Mouse (Mus musculus): ENCODE data around the gene Idua. TPM values are rescaled to one million over a fixed set of nuclear protein-coding genes. Genes with fewer than 3 reads are reported as not detected.

The Idua gene
- total and polyA plus RNA-seq, 3 experiments, result 1.5 to 9.5 TPM; not detected in 1

DNA sequence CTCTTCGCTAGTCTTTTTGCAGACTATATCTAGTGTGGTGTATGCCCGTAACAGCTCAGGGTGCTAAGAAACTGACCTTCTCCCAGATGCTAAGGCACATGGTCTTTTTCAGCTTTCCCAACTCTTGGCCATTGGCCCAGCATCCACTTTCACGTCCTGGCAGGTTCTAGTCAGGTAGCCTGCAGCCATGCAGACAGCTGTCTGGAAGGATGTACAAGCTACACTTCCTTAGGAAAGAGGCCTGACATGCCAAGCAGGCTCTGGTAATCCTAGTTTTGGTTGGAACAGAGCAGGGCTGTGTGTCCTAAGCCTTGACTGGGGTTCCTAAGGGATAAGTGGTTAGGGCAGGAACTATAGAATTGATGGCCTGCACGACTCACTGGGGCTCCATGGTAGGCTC lies 2.6 kb downstream of the Idua start:
- Histone ChIP-seq H3K4me3 (ENCODE audit: control insufficient read depth in 1 of 2, insufficient read depth in 1 of 2, low read depth in 2 of 2, low read length in 2 of 2) (no peak overlapping the region), H3K4me1 (ENCODE audit: control insufficient read depth in 1 of 2, insufficient read depth in 2 of 2, low read length in 2 of 2) (peaks cover 13 to 24% of the 10 kb centered on the region in 2 experiments), H3K9ac (ENCODE audit: control insufficient read depth, low read depth, low read length, poor library complexity, severe bottlenecking) (no peak overlapping the region), H3K27me3 (ENCODE audit: control insufficient read depth in 1 of 2, insufficient read depth in 2 of 2, low read length in 2 of 2) (no peaks in the 10 kb centered on the region), H3K27ac (ENCODE audit: control insufficient read depth, low read depth, low read length) (no peak overlapping the region), H3K9me3 (replicated peaks; ENCODE audit: insufficient read depth, low read length) (no peaks in the 10 kb centered on the region), H3K79me2 (ENCODE audit: control insufficient read depth, insufficient read depth, low read length, poor library complexity) (peaks cover 13% of the 10 kb centered on the region), H3K36me3 (ENCODE audit: control insufficient read depth in 1 of 2, insufficient read depth in 2 of 2, low read length in 2 of 2) (peaks cover 0 to 10% of the 10 kb centered on the region in 2 experiments; a peak in 2 of 4 replicates)
- no peak for TF ChIP-seq MXI1 (IDR thresholded peaks at IDR 0.05; ENCODE audit: low read depth, low read length)
- no peak for TF ChIP-seq ETS1 (IDR thresholded peaks at IDR 0.05; ENCODE audit: low read depth, low read length)
- TF ChIP-seq POLR2AphosphoS5 (IDR thresholded peaks at IDR 0.05; ENCODE audit: borderline replicate concordance, low read depth, low read length), result no peak
- no peak for TF ChIP-seq SIN3A (IDR thresholded peaks at IDR 0.05; ENCODE audit: low read length)
- no peak for TF ChIP-seq POLR2AphosphoS2 (IDR thresholded peaks at IDR 0.05; ENCODE audit: low read length)
- TF ChIP-seq ZMIZ1 (IDR thresholded peaks at IDR 0.05; ENCODE audit: low read depth, low read length), result no peak
- no peak for DNase-seq (ENCODE audit: low read depth, low spot score)

DNA sequence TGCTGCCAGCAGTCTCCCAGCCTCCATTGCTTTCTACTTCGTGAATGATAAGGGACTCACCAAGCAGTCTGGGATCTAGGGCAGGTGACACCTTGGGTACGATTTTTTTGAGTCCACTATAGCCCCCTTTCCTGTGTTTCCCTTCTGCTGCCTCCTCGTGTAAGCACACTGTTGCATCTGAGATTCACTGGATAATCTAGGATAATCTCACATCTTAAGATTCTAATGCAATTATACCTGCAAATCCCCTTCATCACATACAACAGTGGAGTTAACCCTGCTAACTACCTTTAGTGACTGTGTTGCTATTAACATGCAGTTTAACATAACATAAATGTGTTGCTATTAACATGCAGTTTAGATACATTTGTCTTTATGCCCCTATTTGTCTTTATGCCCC lies 4.9 kb downstream of the Idua start:
- Histone ChIP-seq H3K27ac (ENCODE audit: control insufficient read depth, low read depth, low read length) (no peak overlapping the region), H3K4me3 (ENCODE audit: control insufficient read depth in 1 of 2, insufficient read depth in 1 of 2, low read depth in 2 of 2, low read length in 2 of 2) (no peak overlapping the region), H3K36me3 (ENCODE audit: control insufficient read depth in 1 of 2, insufficient read depth in 2 of 2, low read length in 2 of 2) (peaks cover 0 to 9% of the 10 kb centered on the region in 2 experiments; a peak in 2 of 4 replicates), H3K79me2 (ENCODE audit: control insufficient read depth, insufficient read depth, low read length, poor library complexity) (peaks cover 10% of the 10 kb centered on the region), H3K4me1 (ENCODE audit: control insufficient read depth in 1 of 2, insufficient read depth in 2 of 2, low read length in 2 of 2) (peaks cover 18 to 22% of the 10 kb centered on the region in 2 experiments), H3K9me3 (replicated peaks; ENCODE audit: insufficient read depth, low read length) (no peaks in the 10 kb centered on the region), H3K27me3 (ENCODE audit: control insufficient read depth in 1 of 2, insufficient read depth in 2 of 2, low read length in 2 of 2) (no peaks in the 10 kb centered on the region), H3K9ac (ENCODE audit: control insufficient read depth, low read depth, low read length, poor library complexity, severe bottlenecking) (no peak overlapping the region)
- no peak for DNase-seq (ENCODE audit: low read depth, low spot score)
- TF ChIP-seq SMC3 (IDR thresholded peaks at IDR 0.05; ENCODE audit: low read depth, low read length) (no peak), BHLHE40 (IDR thresholded peaks at IDR 0.05; ENCODE audit: borderline replicate concordance, low read depth, low read length) (no peak)

DNA sequence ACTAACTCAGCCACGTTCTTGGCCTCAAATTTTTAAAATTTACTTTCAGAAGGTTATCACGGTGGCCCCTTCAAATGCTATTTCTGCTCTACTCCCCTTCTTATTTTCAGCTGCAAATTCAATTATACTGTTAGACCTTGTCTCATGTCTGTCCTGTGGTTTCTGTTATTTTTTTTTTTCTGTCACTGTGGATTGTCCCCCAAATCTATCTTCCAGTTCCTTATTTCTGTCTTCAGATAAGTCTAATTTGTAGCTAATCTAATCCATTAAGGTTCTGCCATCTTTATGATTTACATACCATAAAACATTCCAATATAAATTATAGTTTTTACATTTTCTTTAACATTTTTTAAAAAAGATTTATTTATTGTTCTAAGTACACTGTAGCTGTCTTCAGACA lies 7.2 kb downstream of the Idua start:
- Histone ChIP-seq H3K4me3 (ENCODE audit: control insufficient read depth in 1 of 2, insufficient read depth in 1 of 2, low read depth in 2 of 2, low read length in 2 of 2) (peak overlapping the region in 1 of 2 experiments; percentile 10; a peak in 1 of 4 replicates), H3K9ac (ENCODE audit: control insufficient read depth, low read depth, low read length, poor library complexity, severe bottlenecking) (0 out of 2 replicates have a peak overlapping the region, but pooled peaks have one; percentile 14), H3K9me3 (replicated peaks; ENCODE audit: insufficient read depth, low read length) (no peaks in the 10 kb centered on the region), H3K79me2 (ENCODE audit: control insufficient read depth, insufficient read depth, low read length, poor library complexity) (peaks cover 6% of the 10 kb centered on the region), H3K27ac (ENCODE audit: control insufficient read depth, low read depth, low read length) (peak overlapping the region; percentile 29; the same call in 1 of the 2 replicates), H3K27me3 (ENCODE audit: control insufficient read depth in 1 of 2, insufficient read depth in 2 of 2, low read length in 2 of 2) (no peaks in the 10 kb centered on the region), H3K4me1 (ENCODE audit: control insufficient read depth in 1 of 2, insufficient read depth in 2 of 2, low read length in 2 of 2) (peaks cover 15 to 22% of the 10 kb centered on the region in 2 experiments), H3K36me3 (ENCODE audit: control insufficient read depth in 1 of 2, insufficient read depth in 2 of 2, low read length in 2 of 2) (peaks cover 0 to 13% of the 10 kb centered on the region in 2 experiments; a peak in 2 of 4 replicates)
- peak; percentile 38 for DNase-seq (ENCODE audit: low read depth, low spot score)
- TF ChIP-seq CTCF (IDR thresholded peaks at IDR 0.05 in 2 of 3, conservative IDR thresholded peaks at IDR 0.05 in 1 of 3; ENCODE audit: control insufficient read depth in 1 of 3, insufficient read depth in 1 of 3, low read depth in 2 of 3, low read length in 3 of 3, poor library complexity in 1 of 3, severe bottlenecking in 1 of 3), result no peak
- TF ChIP-seq GATA1 (IDR thresholded peaks at IDR 0.05; ENCODE audit: low read depth, low read length), result peak; percentile 51; the same call in 1 of the 2 replicates
- no peak for TF ChIP-seq MEF2A (IDR thresholded peaks at IDR 0.05; ENCODE audit: extremely low read depth, insufficient replicate concordance, low read depth, low read length, poor library complexity, severe bottlenecking)
- no peak for TF ChIP-seq SMC3 (IDR thresholded peaks at IDR 0.05; ENCODE audit: low read depth, low read length)
- TF ChIP-seq SIN3A (IDR thresholded peaks at IDR 0.05; ENCODE audit: low read length), result peak; percentile 49; the same call in 1 of the 2 replicates
- peak; percentile 70; the same call in 1 of the 2 replicates for TF ChIP-seq RCOR1 (IDR thresholded peaks at IDR 0.05; ENCODE audit: low read depth, low read length)
- TF ChIP-seq CHD1 (IDR thresholded peaks at IDR 0.05; ENCODE audit: low read depth, low read length), result no peak
- TF ChIP-seq MYC (IDR thresholded peaks at IDR 0.05; ENCODE audit: low read depth, low read length), result no peak
- no peak for TF ChIP-seq GABPA (IDR thresholded peaks at IDR 0.05; ENCODE audit: low read depth, low read length)
- TF ChIP-seq ETS1 (IDR thresholded peaks at IDR 0.05; ENCODE audit: low read depth, low read length), result peak; percentile 53
- TF ChIP-seq UBTF (IDR thresholded peaks at IDR 0.05; ENCODE audit: borderline replicate concordance, insufficient read depth, low read depth, low read length), result no peak
- no peak for TF ChIP-seq E2F4 (IDR thresholded peaks at IDR 0.05; ENCODE audit: borderline replicate concordance, low read depth, low read length)
- TF ChIP-seq ZNF384 (IDR thresholded peaks at IDR 0.05; ENCODE audit: low read depth, low read length), result peak; percentile 91
- TF ChIP-seq NELFE (IDR thresholded peaks at IDR 0.05; ENCODE audit: low read depth, low read length), result no peak
- TF ChIP-seq ELF1 (IDR thresholded peaks at IDR 0.05; ENCODE audit: low read depth, low read length), result no peak
- no peak for TF ChIP-seq POLR2AphosphoS5 (IDR thresholded peaks at IDR 0.05; ENCODE audit: borderline replicate concordance, low read depth, low read length)
- TF ChIP-seq ZMIZ1 (IDR thresholded peaks at IDR 0.05; ENCODE audit: low read depth, low read length), result no peak
- TF ChIP-seq MAFK (IDR thresholded peaks at IDR 0.05; ENCODE audit: borderline replicate concordance, low read depth, low read length), result peak; percentile 34; the same call in 1 of the 2 replicates
- TF ChIP-seq MYB (IDR thresholded peaks at IDR 0.05; ENCODE audit: low read depth, low read length), result peak; percentile 41; the same call in 1 of the 2 replicates
- TF ChIP-seq HCFC1 (IDR thresholded peaks at IDR 0.05; ENCODE audit: low read depth, low read length), result no peak
- no peak for TF ChIP-seq JUND (IDR thresholded peaks at IDR 0.05; ENCODE audit: low read depth, low read length)
- TF ChIP-seq POLR2A (IDR thresholded peaks at IDR 0.05; ENCODE audit: control insufficient read depth in 1 of 2, insufficient read depth in 1 of 2, low read depth in 1 of 2, low read length in 2 of 2, poor library complexity in 1 of 2), result no peak

Measured in MEL (cell line).